Mouse (Mus musculus) lung, embryonic 14.5 days (tissue): ENCODE results near the gene Ndrg3. TPM values are rescaled to one million over a fixed set of nuclear protein-coding genes. Genes with fewer than 3 reads are reported as not detected.
A peak's percentile ranks its signal among the peaks of the same experiment; 100 is the strongest.

ENCODE experiments used
- ATAC-seq: fragments of 200-750 bp; cut with Nextera tagmentation; 2 replicates; pipeline ENCODE4 v1.8.0; 2017; ENCODE audit warnings: mild to moderate bottlenecking, moderate TSS enrichment, moderate library complexity; ENCODE audit not compliant: insufficient read depth
- DNase-seq: peaks from one replicate; pipeline ENCODE4 v3.0.0-alpha.2; 2015
- H3K27ac ChIP-seq: fragments of 300-500 bp; sonication (generic); 2 replicates; pipeline ENCODE4 v1.5.1; 2014; ENCODE audit warnings: low read depth, mild to moderate bottlenecking, moderate library complexity
- H3K27me3 ChIP-seq: fragments of 300-500 bp; sonication (generic); 2 replicates; pipeline ENCODE4 v1.6.1; 2014; ENCODE audit warnings: low read length, control low read depth; ENCODE audit not compliant: insufficient read depth
- H3K36me3 ChIP-seq: fragments of 300-500 bp; sonication (generic); 2 replicates; pipeline ENCODE4 v1.6.1; 2014; ENCODE audit warnings: control low read depth; ENCODE audit not compliant: insufficient read depth
- H3K4me1 ChIP-seq: fragments of 300-500 bp; sonication (generic); 2 replicates; pipeline ENCODE4 v1.6.1; 2014; ENCODE audit warnings: antibody characterized with exemption, control low read depth; ENCODE audit not compliant: insufficient read depth
- H3K4me2 ChIP-seq: fragments of 300-500 bp; sonication (generic); 2 replicates; pipeline ENCODE4 v1.6.1; 2014; ENCODE audit warnings: mild to moderate bottlenecking
- H3K4me3 ChIP-seq: fragments of 300-500 bp; sonication (generic); 2 replicates; pipeline ENCODE4 v1.5.1; 2014; ENCODE audit warnings: low read depth, low read length
- H3K9ac ChIP-seq: fragments of 300-500 bp; sonication (generic); 2 replicates; pipeline ENCODE4 v1.6.1; 2014
- H3K9me3 ChIP-seq: fragments of 300-500 bp; sonication (generic); 2 replicates; pipeline ENCODE4 v1.6.1; 2016; ENCODE audit warnings: low read depth, low read length, control low read depth
- CTCF ChIP-seq: IDR thresholded peaks from 2 replicates; pipeline ENCODE4 v1.5.1; 2016; ENCODE audit warnings: antibody characterized with exemption, low read depth
- WGBS: fragments of 180-500 bp; shearing (Covaris S2); extraction: QIAGEN DNeasy Blood & Tissue Kit; methylation state at CpG from one replicate; pipeline ENCODE4 v1.1.7; 2014; 5-methylcytosine and 5-hydroxymethylcytosine counted together
- polyA plus RNA-seq: library from polyadenylated mRNA; unstranded; fragments of >200 nt; fragmentation: Nextera tagmentation; extraction: Ambion mirVana; gene quantifications from 2 replicates; pipeline ENCODE4 v1.2.1, GENCODE M21; 2014

Ndrg3 gene
- polyA plus RNA-seq, 1 experiment from 2014 or later = 43.7 TPM

DNA sequence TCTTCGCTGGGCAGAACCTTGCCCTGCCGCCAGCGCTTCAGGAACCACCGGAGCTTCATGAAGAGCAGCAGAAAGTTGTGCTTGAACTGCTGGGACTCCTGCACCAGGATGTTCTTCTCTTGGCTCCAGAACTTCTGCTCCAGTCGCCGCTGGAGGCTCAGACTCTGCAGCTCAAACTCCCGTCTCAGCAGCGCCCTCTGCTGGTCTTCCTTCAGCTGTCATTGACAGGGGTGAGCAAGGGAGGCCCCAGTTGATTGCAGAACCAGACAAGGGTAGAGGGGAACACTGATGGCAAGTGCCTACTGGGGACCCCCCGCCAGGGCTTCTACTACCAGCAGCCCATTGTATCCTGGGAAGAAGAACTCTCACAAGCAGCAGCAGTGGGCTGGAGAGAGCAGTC is 38.9 kb upstream of the Ndrg3 start:
- WGBS = 47% methylated on average over 9 of the region's 9 CpGs
- Histone ChIP-seq H3K9ac (no peak overlapping the region), H3K9me3 (peaks cover 4% of the 10 kb centered on the region; the same call in 1 of the 2 replicates), H3K36me3 (peaks cover 91% of the 10 kb centered on the region), H3K27me3 (no peaks in the 10 kb centered on the region), H3K27ac (no peak overlapping the region), H3K4me2 (no peak overlapping the region), H3K4me1 (no peaks in the 10 kb centered on the region), H3K4me3 (no peak overlapping the region)
- DNase-seq = peak; percentile 92
- ATAC-seq = peak; percentile 51; the same call in 1 of the 2 replicates
- TF ChIP-seq CTCF = peak; percentile 92

DNA sequence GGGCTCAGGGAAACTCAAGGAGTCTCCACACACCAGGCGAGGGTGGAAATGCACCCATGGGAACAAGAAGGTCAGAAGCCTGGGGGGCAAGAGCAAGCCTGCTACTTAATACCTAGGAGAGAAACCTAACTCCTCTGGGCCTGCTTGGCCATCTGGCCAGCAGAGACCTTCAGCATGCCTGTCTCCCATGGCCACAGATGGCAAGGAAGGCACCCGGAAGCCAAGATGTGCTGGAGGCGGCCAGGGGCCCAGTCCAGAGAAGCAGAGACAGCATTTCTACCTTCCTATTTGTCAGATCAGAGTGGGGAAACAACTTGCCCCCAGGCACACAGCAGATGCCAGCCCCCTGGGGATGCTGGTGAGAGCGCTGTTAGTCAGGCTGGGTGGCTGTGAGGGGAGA is 36.4 kb upstream of the Ndrg3 start:
- ATAC-seq (no peak), DNase-seq (no peak)
- H3K4me1 ChIP-seq = no peaks in the 10 kb centered on the region
- no peak overlapping the region for H3K4me3 ChIP-seq
- no peak overlapping the region for H3K27ac ChIP-seq
- WGBS = 83% methylated on average over 4 of the region's 4 CpGs
- H3K27me3 ChIP-seq = no peaks in the 10 kb centered on the region
- peaks cover 96% of the 10 kb centered on the region for H3K36me3 ChIP-seq
- H3K9me3 ChIP-seq = peaks cover 12% of the 10 kb centered on the region; the same call in 1 of the 2 replicates
- TF ChIP-seq CTCF = no peak
- no peak overlapping the region for H3K4me2 ChIP-seq
- H3K9ac ChIP-seq = no peak overlapping the region

DNA sequence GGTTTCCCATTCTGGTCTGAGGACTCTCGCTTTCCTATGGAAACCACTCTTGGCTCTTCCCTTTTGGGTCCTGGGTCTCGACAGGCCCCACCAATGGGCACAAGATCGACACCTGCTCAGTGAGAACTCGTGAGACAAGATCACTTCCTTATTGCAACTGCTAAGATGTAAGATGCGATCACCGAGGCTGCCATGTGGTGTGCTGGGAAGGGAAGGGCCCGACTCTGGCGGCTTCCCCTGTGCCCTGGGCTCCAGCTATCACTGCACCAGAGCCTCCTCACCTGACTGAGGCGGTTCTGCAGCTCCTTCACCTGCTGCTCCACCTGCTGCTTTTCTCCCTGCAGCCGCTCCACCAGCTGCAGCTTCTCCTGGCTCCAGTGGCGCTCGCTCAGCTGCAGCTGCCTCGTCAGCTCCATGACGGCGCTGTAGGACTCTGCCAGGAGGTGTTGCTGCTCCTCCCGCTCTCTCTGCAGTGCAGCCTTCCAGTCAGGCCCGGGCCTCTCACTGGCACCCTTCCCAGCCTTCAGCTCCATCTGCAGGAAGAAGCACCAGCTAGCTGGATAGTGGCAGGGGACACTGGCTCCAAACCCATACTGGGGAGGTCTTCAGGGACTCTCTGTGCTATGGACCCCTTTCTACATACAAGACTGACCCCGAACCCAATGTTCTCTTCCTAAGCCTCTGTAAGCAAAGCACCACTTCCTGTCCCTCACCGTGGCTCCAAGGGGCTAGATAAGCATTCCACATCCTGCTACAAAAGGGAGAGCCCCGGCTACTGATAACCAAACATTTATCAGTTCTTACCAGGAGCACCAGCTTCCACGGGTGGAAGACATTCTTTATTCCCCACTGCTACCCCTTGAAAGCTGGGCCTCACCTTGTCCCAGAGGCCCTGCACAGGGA is 35.5 kb upstream of the Ndrg3 start:
- no peak for TF ChIP-seq CTCF
- no peak overlapping the region for H3K27ac ChIP-seq
- no peak overlapping the region for H3K9ac ChIP-seq
- no peak overlapping the region for H3K4me2 ChIP-seq
- ATAC-seq (no peak), DNase-seq (peak; percentile 41)
- no peak overlapping the region; the same call in 1 of the 2 replicates for H3K4me3 ChIP-seq
- no peaks in the 10 kb centered on the region for H3K27me3 ChIP-seq
- peaks cover 96% of the 10 kb centered on the region for H3K36me3 ChIP-seq
- H3K9me3 ChIP-seq = peaks cover 12% of the 10 kb centered on the region; the same call in 1 of the 2 replicates
- no peaks in the 10 kb centered on the region for H3K4me1 ChIP-seq
- WGBS = 80% methylated on average over 21 of the region's 21 CpGs

DNA sequence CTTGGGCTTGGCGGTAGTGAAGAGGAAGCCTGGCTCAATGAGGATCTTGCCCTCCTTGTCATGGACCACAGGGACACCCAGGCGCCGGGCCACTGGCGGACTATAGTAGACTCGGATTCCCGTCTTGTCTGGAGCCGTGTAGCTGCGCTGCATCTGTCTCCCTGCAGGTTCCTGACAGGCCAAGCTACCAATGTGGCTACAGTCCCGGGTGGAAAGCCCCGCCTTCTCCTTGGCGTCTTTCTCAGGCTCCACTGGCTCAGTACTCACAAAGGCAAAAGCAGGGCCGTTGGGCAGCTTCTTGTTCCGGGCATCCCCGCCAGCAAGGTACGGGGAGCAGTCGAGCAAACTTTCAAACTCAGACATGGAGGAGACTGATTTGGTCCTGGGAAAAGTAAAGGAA is 29.3 kb upstream of the Ndrg3 start:
- WGBS = 94% methylated on average over 16 of the region's 16 CpGs

DNA sequence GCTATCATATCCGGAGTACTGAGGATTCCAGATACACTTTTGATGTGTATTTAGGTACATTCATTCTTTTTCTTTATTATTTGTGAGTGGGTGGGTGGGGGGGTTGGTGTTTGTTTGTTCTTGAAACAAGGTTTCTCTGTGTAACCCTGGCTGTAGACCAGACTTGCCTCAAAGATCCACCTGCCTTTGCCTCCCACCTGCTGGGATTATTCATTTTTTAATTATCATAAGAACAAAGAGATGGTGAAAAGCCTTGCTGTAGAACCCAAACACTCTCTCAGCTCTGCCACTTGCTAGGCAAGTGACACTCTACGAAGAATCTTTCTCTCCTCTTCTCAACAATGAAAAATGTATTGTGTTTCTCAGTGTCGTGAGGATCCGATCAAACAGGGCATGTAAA is 27.4 kb upstream of the Ndrg3 start:
- Histone ChIP-seq H3K4me1 (no peaks in the 10 kb centered on the region), H3K4me3 (no peak overlapping the region), H3K36me3 (peaks cover 100% of the 10 kb centered on the region), H3K27me3 (no peaks in the 10 kb centered on the region), H3K27ac (no peak overlapping the region), H3K4me2 (no peak overlapping the region), H3K9me3 (no peaks in the 10 kb centered on the region), H3K9ac (no peak overlapping the region)
- no peak for TF ChIP-seq CTCF
- no peak for DNase-seq
- 90% methylated on average over 4 of the region's 4 CpGs for WGBS
- ATAC-seq = no peak

More for the DNA sequence above, 29.3 kb upstream of the Ndrg3 start:
- no peaks in the 10 kb centered on the region for H3K27me3 ChIP-seq
- no peak for TF ChIP-seq CTCF
- H3K4me2 ChIP-seq = no peak overlapping the region
- peaks cover 12% of the 10 kb centered on the region; the same call in 1 of the 2 replicates for H3K9me3 ChIP-seq
- H3K36me3 ChIP-seq = peaks cover 100% of the 10 kb centered on the region
- DNase-seq = no peak
- H3K4me3 ChIP-seq = no peak overlapping the region
- ATAC-seq = no peak
- no peak overlapping the region for H3K9ac ChIP-seq
- no peaks in the 10 kb centered on the region for H3K4me1 ChIP-seq
- no peak overlapping the region for H3K27ac ChIP-seq

DNA sequence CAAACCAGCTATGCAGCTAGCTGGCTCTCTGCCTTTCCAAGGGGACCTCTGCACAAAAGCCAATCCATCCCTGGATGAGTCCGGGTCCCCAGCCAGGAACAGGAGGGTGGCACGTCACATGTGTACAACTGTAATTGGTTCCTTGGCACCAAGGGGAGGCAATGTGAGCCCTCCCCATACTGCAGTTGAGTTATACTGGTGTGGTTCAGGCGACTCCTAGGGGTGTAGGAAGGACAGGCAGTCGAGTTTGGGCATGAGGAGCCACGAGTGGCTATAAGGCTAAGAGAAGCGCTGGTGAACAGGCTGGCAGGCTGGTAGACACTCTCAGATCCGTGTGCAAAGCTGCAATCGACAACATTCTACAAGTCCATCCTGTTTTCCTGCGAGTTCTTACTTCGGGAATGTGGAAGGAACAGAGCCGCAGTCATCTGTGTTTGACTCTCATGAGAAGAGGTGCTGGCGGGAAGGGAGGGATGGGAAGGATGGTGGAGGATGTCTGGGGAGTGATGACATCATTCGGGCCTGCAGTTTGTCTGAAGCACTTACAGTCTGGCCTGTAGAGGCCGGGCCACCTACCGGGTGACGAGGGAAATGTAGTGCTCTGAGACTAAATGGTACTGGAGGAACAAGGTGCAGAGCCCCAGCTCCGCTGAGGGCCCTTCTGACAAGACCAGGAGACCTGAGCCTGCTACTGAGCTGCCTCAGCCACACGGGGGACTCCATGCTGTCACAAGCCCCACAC is 24.8 kb upstream of the Ndrg3 start:
- peak; percentile 22; the same call in 1 of the 2 replicates for TF ChIP-seq CTCF
- no peaks in the 10 kb centered on the region for H3K27me3 ChIP-seq
- H3K36me3 ChIP-seq = peaks cover 79% of the 10 kb centered on the region
- DNase-seq (peak; percentile 31), ATAC-seq (no peak)
- no peaks in the 10 kb centered on the region; the same call in 1 of the 2 replicates for H3K4me1 ChIP-seq
- WGBS = 71% methylated on average over 18 of the region's 18 CpGs
- no peak overlapping the region for H3K9ac ChIP-seq
- no peaks in the 10 kb centered on the region for H3K9me3 ChIP-seq
- H3K4me2 ChIP-seq = no peak overlapping the region
- H3K4me3 ChIP-seq = no peak overlapping the region
- H3K27ac ChIP-seq = no peak overlapping the region

DNA sequence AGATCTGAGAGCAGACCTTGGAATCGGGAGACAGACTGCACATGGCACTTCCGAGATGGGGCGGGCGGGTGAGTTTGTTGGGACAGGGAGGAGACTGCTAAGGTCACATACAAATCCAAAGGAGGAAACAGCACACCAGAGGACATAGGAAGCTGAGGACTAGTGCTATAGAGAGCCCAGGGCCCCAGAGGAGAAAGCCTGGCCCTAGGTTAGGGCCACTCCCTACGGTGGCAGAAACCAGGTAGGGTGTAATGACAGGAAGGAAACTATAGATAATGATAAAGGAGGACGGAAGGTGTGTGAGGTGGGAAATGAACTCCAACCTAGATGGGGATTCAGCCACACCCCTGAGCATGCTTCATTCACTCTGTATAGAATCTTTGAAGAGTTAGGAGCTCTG is 20.5 kb upstream of the Ndrg3 start:
- TF ChIP-seq CTCF = no peak
- peaks cover 8% of the 10 kb centered on the region; the same call in 1 of the 2 replicates for H3K4me1 ChIP-seq
- peaks cover 36% of the 10 kb centered on the region for H3K36me3 ChIP-seq
- H3K9ac ChIP-seq = no peak overlapping the region
- H3K27me3 ChIP-seq = no peaks in the 10 kb centered on the region
- ATAC-seq (no peak), DNase-seq (no peak)
- H3K4me3 ChIP-seq = no peak overlapping the region
- no peaks in the 10 kb centered on the region for H3K9me3 ChIP-seq
- no peak overlapping the region for H3K27ac ChIP-seq
- H3K4me2 ChIP-seq = no peak overlapping the region
- 67% methylated on average over 6 of the region's 6 CpGs for WGBS
